Mouse (Mus musculus) thymus, adult 18-20 months (tissue): ENCODE measurements around the gene Smurf2.
A peak's percentile ranks its signal among the peaks of the same experiment; 100 is the strongest.

Experiments used
- DNase-seq, 2 experiments: peaks; one replicate each; pipeline ENCODE4 v3.0.0; 2022; ENCODE audit warnings: mixed read lengths in 2 of 2

Gene Smurf2

DNA sequence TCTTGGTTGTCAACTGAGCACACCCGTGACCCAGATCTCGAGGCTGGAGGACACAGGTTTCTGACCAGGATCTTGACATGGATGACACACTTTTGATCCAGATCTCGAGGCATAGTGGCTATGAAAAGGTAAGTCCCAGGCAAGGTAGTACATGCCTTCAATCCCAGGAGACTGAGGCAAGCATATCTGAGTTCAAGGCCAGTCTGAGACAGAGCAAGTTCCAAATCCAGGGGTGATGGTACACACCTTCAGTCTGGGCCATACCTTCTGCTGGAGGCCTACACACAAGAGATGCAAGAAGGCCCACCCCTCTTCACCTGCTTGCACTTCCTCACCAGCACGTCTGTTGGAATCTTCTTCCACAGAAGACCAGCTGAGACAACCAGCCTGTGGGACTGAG is 14.8 kb downstream of the Smurf2 start:
- no peak for DNase-seq

DNA sequence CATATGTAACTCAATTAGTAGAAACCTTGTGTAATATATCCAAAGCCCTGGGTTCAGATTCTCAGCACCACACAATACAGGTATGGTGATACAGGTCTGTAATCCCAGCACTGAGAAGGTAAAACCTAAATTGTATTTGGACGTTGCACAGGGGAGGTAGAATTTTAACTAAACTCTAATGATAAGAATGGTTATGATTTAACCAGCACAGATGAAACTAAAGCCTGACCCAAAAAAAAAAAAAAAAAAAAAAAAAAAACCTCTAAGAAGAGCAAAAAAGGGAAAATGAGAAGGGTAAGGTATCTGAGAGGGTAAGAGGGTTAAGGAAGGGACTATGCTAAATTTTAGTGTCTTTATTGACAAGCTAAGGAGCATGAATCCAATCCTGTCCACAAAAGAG is 20.7 kb downstream of the Smurf2 start:
- DNase-seq: no peak

DNA sequence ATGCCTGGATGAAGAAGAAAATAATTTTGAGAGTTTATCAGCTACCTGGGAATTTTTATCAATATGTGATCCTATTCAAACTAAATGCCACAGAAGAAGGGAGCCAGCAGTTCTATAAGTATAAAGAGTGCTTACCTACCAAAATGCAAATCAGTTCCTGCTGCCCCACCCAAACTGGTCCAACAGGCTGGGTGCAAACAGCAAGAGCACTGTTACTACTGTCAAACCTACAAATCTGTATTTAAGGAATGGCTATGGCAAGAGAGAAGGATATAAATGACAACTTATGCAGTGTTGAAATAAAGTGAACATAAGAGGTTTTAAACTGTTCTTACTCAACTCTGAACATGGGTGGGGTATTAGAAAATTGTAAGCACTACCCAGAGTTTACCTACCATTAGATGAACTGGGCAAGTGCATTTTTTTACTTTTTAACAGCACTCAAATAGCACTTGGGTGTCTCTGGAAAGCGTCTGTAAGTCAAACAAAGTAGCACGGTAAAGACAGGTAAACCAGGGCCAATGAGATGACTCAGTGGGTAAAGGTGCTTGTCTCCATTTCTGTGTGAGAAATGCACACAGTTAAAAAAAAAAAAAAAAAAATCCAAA is 23.9 kb downstream of the Smurf2 start:
- no peak for DNase-seq

DNA sequence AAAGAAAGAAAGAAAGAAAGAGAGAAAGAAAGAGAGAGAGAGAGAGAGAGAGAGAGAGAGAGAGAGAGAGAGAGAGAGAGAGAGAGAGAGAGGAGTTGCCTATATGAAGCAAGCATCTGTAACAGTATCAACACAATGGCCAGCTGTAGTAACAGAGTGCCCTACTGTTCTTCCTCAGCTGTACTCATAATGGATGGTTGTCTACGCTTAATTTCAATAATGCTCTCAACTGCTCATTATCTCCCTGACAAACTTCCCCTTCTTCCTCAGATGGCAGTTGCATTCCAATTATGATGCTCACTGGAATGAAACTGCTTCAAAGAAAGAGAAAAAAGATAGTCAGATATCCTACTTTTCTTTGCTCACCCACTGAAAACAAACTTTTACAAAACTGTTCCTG is 36.9 kb downstream of the Smurf2 start:
- no peak for DNase-seq

DNA sequence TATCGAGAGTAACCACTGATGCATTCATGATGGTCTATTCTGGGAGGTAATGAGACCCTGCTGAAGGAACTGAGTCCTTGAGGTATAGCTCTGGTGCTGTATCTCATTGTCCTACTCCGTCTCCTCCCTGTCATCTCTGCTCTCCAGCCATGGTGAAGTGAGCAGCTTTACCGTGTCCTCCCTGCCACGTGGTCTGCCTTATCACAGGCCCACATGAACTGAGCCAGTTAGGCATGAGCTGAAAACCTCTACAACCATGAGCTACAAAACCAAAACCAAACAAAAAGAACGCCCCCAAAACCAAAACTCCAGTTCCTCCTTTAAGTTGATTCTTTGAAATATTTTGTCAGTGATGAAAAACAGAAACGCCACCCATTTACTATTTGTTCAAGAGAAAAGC is 47.9 kb downstream of the Smurf2 start:
- DNase-seq: no peak

DNA sequence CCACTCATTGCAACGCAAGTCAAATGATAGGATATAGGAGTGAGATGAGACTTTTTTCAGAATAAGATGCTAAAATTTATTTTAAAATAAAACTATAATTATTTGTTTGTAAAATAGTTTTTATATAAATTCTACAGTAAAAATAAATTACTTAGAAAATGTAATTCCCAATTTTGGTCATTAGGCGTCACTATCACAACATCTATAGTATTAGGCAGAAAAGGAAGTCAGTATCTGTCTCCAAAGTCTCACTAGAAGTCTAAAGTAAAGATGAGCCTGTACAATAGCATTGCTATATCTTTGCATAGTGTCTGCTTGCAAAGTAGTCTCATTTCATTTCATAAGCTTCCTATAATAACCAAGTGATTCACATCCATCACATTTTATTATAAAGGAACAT is 69.1 kb downstream of the Smurf2 start:
- DNase-seq: no peak

DNA sequence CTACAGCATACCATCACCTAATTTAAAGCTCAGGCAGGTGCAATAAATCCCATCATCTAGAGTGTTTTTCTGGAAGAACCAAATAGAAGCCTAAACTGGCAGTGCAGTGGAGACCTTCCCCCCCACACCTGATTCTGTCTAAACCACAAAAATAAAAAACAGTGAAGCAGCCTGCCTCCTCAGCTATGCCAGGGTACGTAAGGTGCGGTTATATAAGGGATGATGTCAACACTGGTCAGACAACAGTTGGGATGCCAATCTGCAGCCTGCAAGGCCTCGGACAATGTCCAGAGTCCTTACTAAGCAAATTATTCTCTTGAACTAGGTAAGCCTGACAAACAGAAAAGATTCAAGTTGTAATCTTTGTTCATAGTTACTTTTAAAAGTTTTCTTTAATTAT is 78.5 kb downstream of the Smurf2 start:
- DNase-seq: no peak

DNA sequence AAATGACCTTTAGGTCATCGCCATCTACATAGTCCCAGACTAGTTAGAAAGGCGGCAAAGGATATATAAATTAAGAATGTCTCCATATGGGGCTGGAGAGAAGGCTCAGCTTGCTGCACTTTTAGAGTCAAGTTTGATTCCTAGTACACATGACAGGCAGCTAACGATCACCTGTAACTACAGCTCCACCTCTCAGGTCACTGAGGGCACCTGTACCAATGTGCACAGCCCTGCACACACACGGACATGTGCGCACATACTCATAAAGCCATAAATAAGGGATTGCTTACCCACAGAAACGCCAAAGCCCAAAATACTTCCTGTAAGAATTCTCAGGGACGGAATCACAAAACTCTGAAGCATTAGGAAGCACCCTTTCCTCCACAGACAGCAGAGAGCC is 92.4 kb downstream of the Smurf2 start:
- DNase-seq: no peak

DNA sequence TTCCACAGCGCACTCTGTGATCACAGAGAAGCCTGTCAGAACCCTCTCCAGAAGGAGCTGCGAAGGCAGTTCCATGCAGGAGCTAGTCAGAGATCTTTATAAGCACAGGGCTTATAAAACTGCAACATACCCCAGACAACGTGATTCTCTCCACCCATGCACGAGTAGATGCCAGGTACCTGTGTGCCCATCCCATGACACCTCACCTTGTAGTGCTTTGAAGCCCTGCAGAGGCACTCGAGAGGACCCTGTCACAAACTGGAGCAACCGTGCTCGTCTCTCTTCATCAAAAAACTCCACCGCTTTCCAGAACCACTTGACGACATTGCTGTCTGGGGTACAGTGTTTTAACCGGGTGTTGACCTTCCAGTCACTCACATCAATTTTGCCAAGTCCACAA is 96.1 kb downstream of the Smurf2 start:
- no peak for DNase-seq

DNA sequence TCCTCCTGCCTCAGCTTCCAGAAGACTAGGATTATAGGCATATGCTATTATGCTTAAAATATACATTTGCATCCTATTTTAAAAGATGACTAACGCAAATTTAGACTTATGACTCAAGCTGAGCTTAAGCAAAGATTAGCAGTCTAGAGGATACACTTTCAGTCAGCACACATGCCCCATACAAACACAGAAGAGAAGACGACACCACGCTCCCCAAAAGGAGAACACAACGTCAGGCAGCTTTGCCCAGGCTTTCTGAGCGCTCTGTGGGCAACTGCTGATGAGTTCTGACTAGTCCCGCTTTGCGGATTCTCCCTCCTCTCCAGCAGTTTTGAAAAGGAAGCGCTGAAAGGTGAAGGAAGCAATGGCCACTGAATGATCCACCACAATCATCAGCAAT is 96.8 kb downstream of the Smurf2 start:
- no peak for DNase-seq

DNA sequence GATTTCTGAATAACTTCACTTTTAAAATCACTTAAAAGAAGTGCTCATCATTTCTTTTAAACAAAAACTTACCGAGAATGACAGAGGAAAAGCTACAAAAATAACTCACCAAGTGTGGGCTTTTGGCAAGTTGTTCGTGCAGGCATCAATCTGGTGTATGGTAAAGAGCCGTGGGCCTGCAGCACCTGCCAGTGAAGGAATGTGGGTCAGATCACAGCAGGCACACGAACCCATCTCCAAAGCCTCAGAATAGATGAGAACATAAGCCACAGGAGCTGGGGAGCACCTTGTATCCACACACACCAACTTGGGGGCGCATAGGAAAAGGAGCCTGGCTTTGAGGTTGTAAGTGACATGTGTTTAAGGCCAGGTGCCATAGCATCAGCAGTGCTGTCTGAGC is 97.6 kb downstream of the Smurf2 start:
- DNase-seq: no peak

DNA sequence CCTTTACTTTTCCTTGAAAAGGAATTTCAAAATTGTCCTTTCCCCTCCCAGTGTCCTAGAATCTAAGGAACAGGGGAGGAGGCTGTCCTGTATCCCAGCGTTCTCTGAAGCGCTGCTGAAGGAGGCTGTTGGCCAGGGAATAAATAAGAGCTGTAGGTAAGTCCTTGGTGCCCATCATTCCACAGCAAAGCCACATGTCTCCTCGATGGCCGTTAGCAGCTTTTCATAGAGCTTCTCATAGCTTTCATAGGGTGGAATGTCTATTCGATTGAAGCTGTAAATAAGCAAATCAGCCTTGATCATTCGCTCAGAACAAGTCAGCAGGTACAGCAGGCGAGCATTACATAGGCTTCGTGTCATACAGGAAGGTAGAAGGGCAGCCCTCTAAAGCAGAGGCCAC is 98.0 kb downstream of the Smurf2 start:
- DNase-seq: no peak

DNA sequence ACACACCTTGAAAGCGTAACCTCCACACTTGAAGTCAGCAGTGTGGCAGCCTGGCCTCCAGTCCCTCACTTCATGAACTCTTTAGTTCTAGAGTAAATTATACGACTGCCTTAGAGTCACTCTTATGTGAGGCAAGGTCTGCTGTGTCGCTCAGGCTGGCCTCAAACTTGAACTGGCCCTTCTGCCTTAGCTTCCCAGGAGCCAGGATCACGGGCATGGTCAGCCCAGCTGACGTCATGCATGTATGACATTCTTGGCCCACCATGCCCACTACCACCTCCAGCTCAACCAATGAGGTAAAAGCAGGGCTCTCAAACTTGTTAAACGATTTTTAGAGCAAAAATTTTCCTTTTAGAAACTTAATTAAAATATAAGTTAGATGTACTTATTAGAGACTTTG is 99.1 kb downstream of the Smurf2 start:
- no peak for DNase-seq

DNA sequence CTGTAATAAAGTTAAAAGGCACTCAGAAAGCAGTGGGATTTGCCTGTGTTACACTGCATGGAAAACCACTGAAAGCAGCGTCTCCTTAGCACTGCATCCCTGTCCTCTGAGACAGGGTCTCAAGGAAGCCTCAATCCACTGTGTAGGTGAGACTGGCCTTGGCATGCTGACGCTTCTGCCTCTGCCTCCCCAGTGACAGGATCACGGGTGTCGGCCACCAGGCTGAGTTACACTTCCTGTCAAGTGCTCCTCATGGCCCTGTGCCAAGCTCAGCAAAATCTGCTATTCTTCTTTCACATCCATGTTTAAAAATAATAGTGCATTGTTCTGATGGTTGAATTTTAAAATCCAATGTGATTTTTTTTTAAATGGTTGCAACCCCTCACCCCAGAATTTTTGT is 99.5 kb downstream of the Smurf2 start:
- DNase-seq: peak in 1 of 2 experiments; percentile 9

DNA sequence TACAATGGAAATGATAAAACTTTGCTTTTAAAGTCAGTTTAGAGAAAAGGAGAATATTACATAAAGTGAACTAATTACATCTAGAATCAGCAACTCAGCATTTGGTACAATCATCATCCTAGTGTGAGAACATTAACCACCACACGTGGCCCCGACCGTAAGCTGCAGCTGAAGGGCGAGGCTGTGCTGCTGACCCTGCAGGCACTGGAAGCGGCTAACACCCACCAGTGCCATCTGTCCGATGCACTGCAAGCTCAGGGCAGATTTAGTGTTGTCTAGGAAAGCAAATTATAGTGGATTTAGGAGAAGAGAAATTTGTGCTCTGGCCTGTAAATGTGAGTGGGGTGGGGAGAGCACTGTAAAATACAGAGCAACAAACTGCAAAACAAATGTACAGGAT is 100.3 kb downstream of the Smurf2 start:
- DNase-seq: no peak

DNA sequence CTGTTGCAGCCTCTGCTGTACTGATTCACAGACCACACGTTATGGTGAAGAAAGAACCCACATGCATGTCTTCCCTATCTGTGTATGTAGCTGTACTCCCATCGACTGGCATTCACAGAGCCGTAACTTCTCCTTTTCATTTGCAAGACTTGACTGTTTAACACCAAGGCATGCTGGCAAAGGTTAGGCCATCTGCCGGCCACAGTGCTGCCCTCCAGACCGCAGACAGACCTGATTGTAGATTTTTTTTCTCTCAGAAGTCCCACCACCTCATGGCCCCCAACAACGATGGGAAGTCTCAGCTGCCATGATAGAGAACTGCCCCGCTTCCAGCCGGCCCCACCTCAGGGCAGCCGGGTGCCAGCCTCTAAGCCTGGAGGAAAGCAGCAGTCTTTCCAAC is 100.9 kb downstream of the Smurf2 start:
- no peak for DNase-seq

DNA sequence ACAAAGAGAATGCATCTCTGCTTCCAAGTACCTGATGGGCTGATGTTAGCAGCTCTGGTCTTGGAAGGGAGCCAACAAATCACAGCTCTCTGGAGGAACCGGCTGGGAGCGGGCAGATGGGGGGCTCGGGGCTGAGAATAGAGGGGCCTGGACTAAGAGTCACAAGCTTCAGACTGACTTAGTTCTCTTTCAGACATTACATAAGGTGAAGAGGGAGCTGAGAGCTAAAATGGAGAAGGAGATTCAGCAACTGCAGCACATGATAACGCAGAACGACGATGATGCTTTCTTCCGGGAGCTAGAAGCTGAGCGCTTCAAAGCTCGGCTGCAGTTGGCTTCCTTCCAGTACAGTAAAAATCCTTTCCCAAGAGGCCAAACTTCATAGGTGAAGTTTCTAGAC is 102.2 kb downstream of the Smurf2 start:
- DNase-seq: no peak

DNA sequence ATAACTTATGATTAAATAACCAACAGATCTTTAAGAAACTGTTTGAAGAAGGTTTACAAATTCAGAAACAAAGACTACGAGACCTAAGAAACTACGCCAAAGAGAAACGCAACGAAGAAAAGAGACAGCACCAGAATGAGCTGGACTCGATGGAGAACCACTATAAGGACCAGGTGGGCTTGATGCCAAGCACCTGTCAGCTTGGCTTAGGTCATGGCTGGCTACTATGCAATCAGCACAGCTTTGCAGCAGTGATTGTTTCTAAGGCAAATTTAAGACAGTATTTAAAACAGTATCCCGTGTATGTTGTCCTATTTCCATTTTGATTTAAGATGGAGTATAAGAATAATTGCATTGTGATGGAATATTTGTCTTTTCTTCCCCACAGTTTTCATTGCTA is 102.7 kb downstream of the Smurf2 start:
- no peak for DNase-seq

DNA sequence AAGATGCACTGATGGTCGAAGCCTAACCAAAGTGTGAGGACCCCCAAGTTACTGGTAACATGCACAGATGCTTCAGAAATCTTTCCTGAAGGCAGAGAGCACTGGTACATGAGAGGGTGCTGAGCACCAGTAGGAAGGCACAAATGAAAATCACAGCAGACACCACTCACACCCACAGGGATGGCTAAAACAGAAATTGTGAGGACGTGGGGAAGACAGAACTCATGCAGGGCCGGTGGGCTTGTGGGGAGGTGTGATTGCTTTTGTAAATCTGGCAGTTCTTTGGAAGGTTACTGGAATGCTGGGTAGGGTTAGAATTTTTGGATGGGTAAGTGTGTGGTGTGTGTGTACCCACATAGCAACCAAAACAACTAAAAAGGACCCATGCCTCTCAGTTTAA is 103.4 kb downstream of the Smurf2 start:
- DNase-seq: no peak

DNA sequence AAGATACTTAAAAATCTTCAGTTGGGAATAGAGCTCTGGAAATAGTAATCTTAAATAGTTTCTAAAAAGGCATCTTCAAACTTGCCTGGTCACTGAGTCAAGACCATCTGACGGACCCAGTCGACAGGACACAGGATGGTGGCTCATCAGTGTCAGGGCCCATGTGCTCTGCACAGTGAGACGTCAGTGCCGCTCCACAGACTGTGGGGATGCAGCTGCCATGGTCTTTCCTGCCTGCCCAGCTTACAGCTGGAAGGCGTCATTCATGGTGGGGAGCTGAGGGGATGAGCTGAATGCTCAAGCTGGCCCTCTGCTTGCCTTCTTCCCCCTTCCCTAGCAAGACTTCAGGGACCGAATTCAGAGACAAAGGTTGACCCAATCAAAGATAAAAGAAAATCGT is 104.2 kb downstream of the Smurf2 start:
- no peak for DNase-seq

DNA sequence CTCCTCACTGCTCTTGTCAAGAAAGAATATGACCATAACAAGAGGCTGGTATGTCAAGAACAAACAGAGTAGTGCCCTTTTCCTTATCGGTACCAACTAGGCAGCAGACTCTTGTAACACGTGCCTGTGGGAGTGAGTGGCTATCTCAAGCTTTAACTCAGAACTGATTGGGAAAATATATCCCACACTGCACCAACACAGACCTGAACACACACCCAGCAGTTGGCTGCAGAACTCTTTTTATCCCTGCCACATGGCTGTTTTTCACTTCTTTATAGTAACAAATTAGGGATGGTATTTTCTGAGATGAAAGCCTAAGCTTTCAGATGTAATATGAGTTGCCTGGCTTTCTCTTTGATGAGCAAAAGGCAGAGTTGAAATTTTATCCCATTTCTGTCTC is 104.8 kb downstream of the Smurf2 start:
- no peak for DNase-seq

DNA sequence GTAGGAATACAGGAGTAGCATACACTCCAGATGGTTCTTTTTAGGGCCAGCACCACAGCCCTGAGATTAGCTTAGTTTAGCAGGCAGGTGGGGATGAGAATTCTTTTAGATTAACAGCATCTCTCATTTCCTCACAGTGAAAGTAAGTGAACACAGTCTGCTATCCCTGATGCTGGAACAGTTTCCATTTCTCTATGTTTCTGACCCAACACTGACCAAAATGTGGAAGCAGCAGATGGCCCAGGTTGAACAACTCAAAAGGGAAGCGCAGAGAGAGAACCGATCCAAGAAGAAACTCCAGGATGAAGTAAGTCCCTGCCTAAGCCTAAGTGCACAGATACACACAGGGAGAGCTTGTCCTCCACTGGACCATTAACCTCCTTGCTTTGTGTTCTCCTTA is 105.2 kb downstream of the Smurf2 start:
- DNase-seq: no peak

DNA sequence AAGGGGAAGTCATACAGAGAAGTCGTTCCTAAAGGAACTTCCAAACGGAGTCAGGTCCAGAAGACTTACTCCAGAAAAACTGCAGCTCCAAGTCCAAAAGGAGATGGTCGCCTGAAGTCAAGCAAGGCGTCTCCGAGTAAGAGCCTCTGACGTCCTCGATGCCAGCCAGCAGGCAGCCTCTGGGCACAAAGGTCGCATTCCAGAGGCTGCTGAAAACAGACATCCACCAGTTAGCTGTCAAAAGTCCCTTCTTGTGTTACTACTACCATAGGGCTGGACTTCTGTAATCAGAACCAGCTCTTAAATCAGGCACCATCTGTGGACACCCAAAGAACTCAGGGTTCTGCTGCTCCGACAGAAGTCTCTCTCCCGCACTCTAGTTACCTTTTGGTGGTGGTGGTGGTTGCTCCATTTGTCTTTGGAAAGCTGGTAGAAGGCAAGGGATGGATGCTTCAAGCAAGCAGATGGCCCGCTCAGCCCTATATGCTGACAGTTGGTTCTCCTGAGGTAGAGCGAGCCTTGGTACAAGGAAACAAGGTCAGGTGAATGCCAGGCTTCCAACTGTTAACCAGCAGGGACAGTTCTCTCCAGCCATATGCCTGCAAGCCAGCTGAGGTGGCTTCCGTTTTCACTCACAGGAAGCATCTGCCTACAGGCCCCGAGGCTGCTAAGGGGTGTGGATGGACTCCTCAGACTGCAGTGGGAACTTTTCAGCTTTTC is 105.8 kb downstream of the Smurf2 start:
- no peak for DNase-seq

DNA sequence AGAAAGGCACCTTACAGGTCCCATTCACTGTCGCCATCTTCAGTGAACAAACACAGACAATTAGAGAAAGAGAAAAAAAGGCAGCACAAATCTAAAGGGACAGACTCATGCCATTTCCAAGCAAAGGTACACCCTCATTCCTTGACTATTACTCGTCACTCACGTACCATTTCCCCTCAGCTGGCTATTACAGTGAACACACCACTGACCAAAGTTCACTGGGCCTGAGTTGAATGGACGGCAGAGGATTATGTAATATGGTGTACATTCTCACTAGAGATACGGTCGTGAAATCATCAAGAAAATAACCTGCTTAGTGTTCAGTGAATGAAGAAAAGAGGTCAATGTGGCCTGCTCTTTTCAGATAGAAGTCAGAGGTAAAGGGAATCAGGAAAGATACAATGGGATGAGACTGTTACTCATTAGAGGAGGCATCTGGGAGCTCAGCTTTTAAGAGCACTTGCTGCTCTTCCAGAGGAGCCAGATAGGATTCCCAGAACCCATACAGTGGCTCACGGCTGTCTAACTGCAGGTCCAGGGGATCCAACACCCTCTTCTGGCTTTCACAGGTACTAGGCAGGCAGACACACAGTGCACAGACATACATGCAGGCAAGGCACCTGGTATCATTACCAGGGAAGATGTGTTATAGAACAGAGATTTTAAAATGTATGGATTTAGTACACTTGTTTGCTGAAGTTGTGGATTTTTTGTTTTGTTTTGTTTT is 107.9 kb downstream of the Smurf2 start:
- no peak for DNase-seq
